Mouse (Mus musculus) heart, postnatal 0 days (tissue): ENCODE data around the gene AU040320.

Source experiments
- CTCF ChIP-seq: IDR thresholded peaks from 2 replicates; pipeline ENCODE4 v1.5.1; 2016; ENCODE audit warnings: antibody characterized with exemption, control low read depth, low read depth
- EP300 ChIP-seq: IDR thresholded peaks from 2 replicates; pipeline ENCODE4 v1.6.1; 2016; ENCODE audit warnings: antibody characterized with exemption, low read depth

DNA sequence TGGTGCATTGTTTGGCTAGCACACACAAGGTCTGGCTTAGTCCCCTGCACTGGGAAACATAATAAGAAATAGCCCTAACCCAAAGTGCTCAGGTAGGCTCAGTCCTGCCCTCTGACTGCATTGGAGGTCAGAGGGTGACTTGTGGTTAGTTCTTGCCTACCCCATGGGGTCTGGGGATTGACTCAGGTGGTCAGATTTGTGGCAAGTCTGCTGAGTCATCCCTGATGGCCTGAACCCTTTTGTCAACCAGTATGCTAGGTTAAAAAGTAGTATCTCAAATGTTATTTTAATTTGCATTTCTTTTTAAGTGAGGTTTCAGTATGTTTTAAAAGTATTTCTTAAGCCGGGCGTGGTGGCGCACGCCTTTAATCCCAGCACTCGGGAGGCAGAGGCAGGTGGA, 77.8 kb downstream of the AU040320 start:
- TF ChIP-seq CTCF (no peak), EP300 (no peak)
